Mouse (Mus musculus) frontal cortex, adult 2 months (tissue): ENCODE data around the gene Mum1. TPM values are rescaled to one million over a fixed set of nuclear protein-coding genes. Genes with fewer than 3 reads are reported as not detected.

Experiments
- polyA plus RNA-seq: library from polyadenylated mRNA; depleted of rRNA; stranded (reverse); fragments of >200 nt; gene quantifications from 2 replicates; pipeline ENCODE4 v1.2.3, GENCODE M21; 2012; rRNA removed

Gene Mum1
- polyA plus RNA-seq, 1 experiment, result 37.9 TPM

Other genes with a start within 250 kb of the Mum1 start
- 181 and 193 TPM in 2 replicates for gene Tmem259, start 242.1 kb upstream of the Mum1 start, polyA plus RNA-seq
- gene Cnn2, start 237.8 kb upstream of the Mum1 start, polyA plus RNA-seq, result 9.8 and 10.4 TPM in 2 replicates
- gene Abca7, start 229.9 kb upstream of the Mum1 start, polyA plus RNA-seq, result 12.4 and 13.0 TPM in 2 replicates
- gene Arhgap45, start 209.8 kb upstream of the Mum1 start, polyA plus RNA-seq, result 5.3 and 7.1 TPM in 2 replicates
- 200 and 205 TPM in 2 replicates for gene Polr2e, start 186.6 kb upstream of the Mum1 start, polyA plus RNA-seq
- gene Gpx4, start 179.3 kb upstream of the Mum1 start, polyA plus RNA-seq, result 867 and 914 TPM in 2 replicates
- gene Sbno2, start 120.9 kb upstream of the Mum1 start, polyA plus RNA-seq, result 26.6 TPM in 2 replicates
- gene Stk11, start 110.6 kb upstream of the Mum1 start, polyA plus RNA-seq, result 93.8 and 96.3 TPM in 2 replicates
- 606 and 673 TPM in 2 replicates for gene Atp5d, start 87.8 kb upstream of the Mum1 start, polyA plus RNA-seq
- 252 and 288 TPM in 2 replicates for gene Cbarp, start 85.6 kb upstream of the Mum1 start, polyA plus RNA-seq
- gene Midn, start 78.2 kb upstream of the Mum1 start, polyA plus RNA-seq, result 36.5 and 43.7 TPM in 2 replicates
- gene Cirbp, start 60.4 kb upstream of the Mum1 start, polyA plus RNA-seq, result 212 and 226 TPM in 2 replicates
- gene 1600002K03Rik, start 53.5 kb upstream of the Mum1 start, polyA plus RNA-seq, result 14.3 and 15.8 TPM in 2 replicates
- gene Efna2, start 47.0 kb upstream of the Mum1 start, polyA plus RNA-seq, result 8.2 and 10.2 TPM in 2 replicates
- 380 and 448 TPM in 2 replicates for gene Ndufs7, start 22.7 kb downstream of the Mum1 start, polyA plus RNA-seq
- gene Gamt, start 34.6 kb downstream of the Mum1 start, polyA plus RNA-seq, result 29.1 and 31.9 TPM in 2 replicates
- gene Dazap1, start 35.1 kb downstream of the Mum1 start, polyA plus RNA-seq, result 76.6 and 86.3 TPM in 2 replicates
- 2,217 and 2,507 TPM in 2 replicates for gene Rps15, start 66.0 kb downstream of the Mum1 start, polyA plus RNA-seq
- 46.2 and 52.2 TPM in 2 replicates for gene Apc2, start 69.5 kb downstream of the Mum1 start, polyA plus RNA-seq
- gene 2310011J03Rik, start 94.1 kb downstream of the Mum1 start, polyA plus RNA-seq, result 41.6 and 44.3 TPM in 2 replicates
- gene Pcsk4, start 103.1 kb downstream of the Mum1 start, polyA plus RNA-seq, result 9.4 TPM in 2 replicates
- gene Reep6, start 103.5 kb downstream of the Mum1 start, polyA plus RNA-seq, result 4.9 and 6.0 TPM in 2 replicates
- gene Adamtsl5, start 122.0 kb downstream of the Mum1 start, polyA plus RNA-seq, result 5.6 and 7.3 TPM in 2 replicates
- gene Plk5, start 130.0 kb downstream of the Mum1 start, polyA plus RNA-seq, result 24.9 and 33.3 TPM in 2 replicates
- 17.2 and 17.7 TPM in 2 replicates for gene Mex3d, start 161.2 kb downstream of the Mum1 start, polyA plus RNA-seq
- gene Mbd3, start 173.1 kb downstream of the Mum1 start, polyA plus RNA-seq, result 200 and 215 TPM in 2 replicates
- gene Uqcr11, start 180.4 kb downstream of the Mum1 start, polyA plus RNA-seq, result 1,306 and 1,773 TPM in 2 replicates
- 33.5 and 34.2 TPM in 2 replicates for gene Tcf3, start 207.2 kb downstream of the Mum1 start, polyA plus RNA-seq